Mouse (Mus musculus): ENCODE data around the gene Abhd2.

Gene Abhd2

GRCm38 (mm10) chr7:79293605-79294232 is 20.7 kb downstream of the Abhd2 start:
- DNase-seq (ENCODE audit: low read depth): no peak

GRCm38 (mm10) chr7:79294449-79294980 is 21.5 kb downstream of the Abhd2 start:
- DNase-seq (ENCODE audit: low read depth): no peak

GRCm38 (mm10) chr7:79295196-79295826 is 22.3 kb downstream of the Abhd2 start:
- no peak for DNase-seq (ENCODE audit: low read depth)

- DNase-seq (ENCODE audit: low read depth): no peak
Measured at GRCm38 (mm10) chr7:79298681-79299080, 25.7 kb downstream of the Abhd2 start.

GRCm38 (mm10) chr7:79299548-79299947 is 26.5 kb downstream of the Abhd2 start:
- DNase-seq (ENCODE audit: low read depth): no peak

- DNase-seq (ENCODE audit: low read depth): no peak
Measured at GRCm38 (mm10) chr7:79300432-79301151, 27.6 kb downstream of the Abhd2 start.

- no peak for DNase-seq (ENCODE audit: low read depth)
Measured at GRCm38 (mm10) chr7:79302145-79302544, 29.1 kb downstream of the Abhd2 start.

- no peak for DNase-seq (ENCODE audit: low read depth)
Measured at GRCm38 (mm10) chr7:79302586-79302985, 29.6 kb downstream of the Abhd2 start.

GRCm38 (mm10) chr7:79303183-79303761 is 30.3 kb downstream of the Abhd2 start:
- DNase-seq (ENCODE audit: low read depth): no peak

GRCm38 (mm10) chr7:79308455-79309030 is 35.5 kb downstream of the Abhd2 start:
- no peak for DNase-seq (ENCODE audit: low read depth)

- DNase-seq (ENCODE audit: low read depth): no peak
Measured at GRCm38 (mm10) chr7:79309247-79310190, 36.5 kb downstream of the Abhd2 start.

- DNase-seq (ENCODE audit: low read depth): no peak
Measured at GRCm38 (mm10) chr7:79310191-79310555, 37.2 kb downstream of the Abhd2 start.

- DNase-seq (ENCODE audit: low read depth): no peak
Measured at GRCm38 (mm10) chr7:79311420-79311988, 38.5 kb downstream of the Abhd2 start.

GRCm38 (mm10) chr7:79312246-79312645 is 39.2 kb downstream of the Abhd2 start:
- no peak for DNase-seq (ENCODE audit: low read depth)

GRCm38 (mm10) chr7:79313519-79314059 is 40.6 kb downstream of the Abhd2 start:
- no peak for DNase-seq (ENCODE audit: low read depth)

- peak; percentile 42 for DNase-seq (ENCODE audit: low read depth)
Measured at GRCm38 (mm10) chr7:79314517-79314916, 41.5 kb downstream of the Abhd2 start.

- no peak for DNase-seq (ENCODE audit: low read depth)
Measured at GRCm38 (mm10) chr7:79315149-79315548, 42.1 kb downstream of the Abhd2 start.

- DNase-seq (ENCODE audit: low read depth): no peak
Measured at GRCm38 (mm10) chr7:79316069-79316695, 43.2 kb downstream of the Abhd2 start.

- no peak for DNase-seq (ENCODE audit: low read depth)
Measured at GRCm38 (mm10) chr7:79317576-79317975, 44.6 kb downstream of the Abhd2 start.
